Mouse (Mus musculus): Measurements from ENCODE around the gene Chst3.

- TF ChIP-seq CTCF (IDR thresholded peaks at IDR 0.05; ENCODE audit: low read depth) (no peak), EP300 (IDR thresholded peaks at IDR 0.05; ENCODE audit: low read depth) (no peak)
These were observed 16.3 kb downstream of the Chst3 start for GRCm38 (mm10) chr10:60202785-60203184.
